Mouse (Mus musculus) CH12.LX (cell line): ENCODE measurements at regions not wholly inside any gene's neighbourhood (a gene's known extent, or its start where the extent isn't known, plus 50 kb on each side); places are given as distances from the start of the nearest gene placed in this dataset.

ENCODE experiments used
- DNase-seq: peaks from one replicate; pipeline ENCODE4 v3.0.0-alpha.2; 2013; ENCODE audit errors: extremely low read depth
- H3K27ac ChIP-seq: 2 replicates; pipeline ENCODE4 v1.5.1; 2012; ENCODE audit warnings: low read depth, mild to moderate bottlenecking, control low read depth, moderate library complexity; ENCODE audit not compliant: insufficient read depth
- H3K27me3 ChIP-seq: replicated peaks from 2 replicates; pipeline ENCODE3; 2012; ENCODE audit warnings: inconsistent platforms
- H3K36me3 ChIP-seq, 2 experiments: replicated peaks in 1 of 2; 2 replicates each; pipeline versions ENCODE3 to v1.6.1; 2012; ENCODE audit warnings: inconsistent platforms in 1 of 2, low read length in 1 of 2, mild to moderate bottlenecking in 1 of 2, mixed read lengths in 1 of 2, moderate library complexity in 1 of 2; ENCODE audit not compliant: control insufficient read depth in 1 of 2, insufficient read depth in 1 of 2
- H3K4me1 ChIP-seq, 2 experiments: 2 replicates each; pipeline ENCODE4 v1.6.1; 2012; ENCODE audit warnings: inconsistent platforms in 1 of 2, moderate library complexity in 1 of 2; ENCODE audit not compliant: insufficient read depth in 2 of 2, control insufficient read depth in 1 of 2
- H3K4me2 ChIP-seq: 2 replicates; pipeline ENCODE4 v1.6.1; 2012; ENCODE audit warnings: low read depth, mild to moderate bottlenecking, control low read depth; ENCODE audit not compliant: poor library complexity, insufficient read depth, severe bottlenecking
- H3K4me3 ChIP-seq, 3 experiments: fragments of 150-350 bp in 1 of 3; sonication (generic) in 1 of 3; replicated peaks in 1 of 3; 2 replicates each; pipeline versions ENCODE3 to v1.5.1; 2011 to 2012; ENCODE audit warnings: low read depth in 2 of 3, low read length in 2 of 3, mild to moderate bottlenecking in 2 of 3, moderate library complexity in 2 of 3, control low read depth in 1 of 3, improper control_type of control experiment in 1 of 3, inconsistent platforms in 1 of 3, mixed read lengths in 1 of 3; ENCODE audit not compliant: poor library complexity in 1 of 3
- H3K79me2 ChIP-seq: replicated peaks from 2 replicates; pipeline ENCODE4 v1.6.1; 2012; ENCODE audit warnings: mild to moderate bottlenecking, moderate library complexity; ENCODE audit not compliant: control insufficient read depth, poor library complexity, insufficient read depth, severe bottlenecking; ENCODE audit errors: extremely low read depth
- H3K9ac ChIP-seq: 2 replicates; pipeline ENCODE4 v1.6.1; 2012; ENCODE audit warnings: low read depth, mild to moderate bottlenecking, control low read depth, moderate library complexity; ENCODE audit not compliant: insufficient read depth
- H3K9me3 ChIP-seq: replicated peaks from 2 replicates; pipeline ENCODE3; 2012; ENCODE audit warnings: low read length, inconsistent platforms, mixed read lengths
- BHLHE40 ChIP-seq: IDR thresholded peaks from 2 replicates; pipeline ENCODE4 v1.6.1; 2011; ENCODE audit warnings: mild to moderate bottlenecking, low read depth, low read length, improper control_type of control experiment
- CHD1 ChIP-seq: IDR thresholded peaks from 2 replicates; pipeline ENCODE4 v1.6.1; 2012; ENCODE audit warnings: low read depth, low read length, improper control_type of control experiment, inconsistent platforms
- CHD2 ChIP-seq: IDR thresholded peaks from 2 replicates; pipeline ENCODE4 v1.6.1; 2011; ENCODE audit warnings: low read length, improper control_type of control experiment
- ELF1 ChIP-seq: IDR thresholded peaks from 2 replicates; pipeline ENCODE4 v1.6.1; 2014; ENCODE audit warnings: low read depth, mild to moderate bottlenecking, inconsistent platforms, low read length, improper control_type of control experiment
- GABPA ChIP-seq: IDR thresholded peaks from 2 replicates; pipeline ENCODE4 v1.6.1; 2012; ENCODE audit warnings: low read depth, low read length, improper control_type of control experiment, inconsistent platforms; ENCODE audit not compliant: insufficient replicate concordance
- IRF4 ChIP-seq: IDR thresholded peaks from 2 replicates; pipeline ENCODE4 v1.6.1; 2014; ENCODE audit warnings: low read depth, mild to moderate bottlenecking, inconsistent platforms, low read length, improper control_type of control experiment
- JUN ChIP-seq: IDR thresholded peaks from 2 replicates; pipeline ENCODE4 v1.6.1; 2011; ENCODE audit warnings: low read depth, mild to moderate bottlenecking, low read length, improper control_type of control experiment, moderate library complexity; ENCODE audit not compliant: insufficient read depth
- MAFK ChIP-seq: IDR thresholded peaks from 2 replicates; pipeline ENCODE4 v1.6.1; 2011; ENCODE audit warnings: low read length, improper control_type of control experiment; ENCODE audit not compliant: insufficient replicate concordance
- MAX ChIP-seq: IDR thresholded peaks from 2 replicates; pipeline ENCODE4 v1.6.1; 2011; ENCODE audit warnings: low read length, improper control_type of control experiment
- MAZ ChIP-seq: IDR thresholded peaks from 2 replicates; pipeline ENCODE4 v1.6.1; 2012; ENCODE audit warnings: low read depth, mild to moderate bottlenecking, inconsistent platforms, low read length, improper control_type of control experiment, moderate library complexity
- MXI1 ChIP-seq: IDR thresholded peaks from 2 replicates; pipeline ENCODE4 v1.6.1; 2011; ENCODE audit warnings: mild to moderate bottlenecking, low read depth, low read length, improper control_type of control experiment
- NRF1 ChIP-seq: IDR thresholded peaks from 2 replicates; pipeline ENCODE4 v1.6.1; 2014; ENCODE audit warnings: low read depth, mild to moderate bottlenecking, inconsistent platforms, low read length, improper control_type of control experiment, moderate library complexity
- POLR2AphosphoS2 ChIP-seq: IDR thresholded peaks from 2 replicates; pipeline ENCODE4 v1.6.1; 2011; ENCODE audit warnings: low read depth, low read length, improper control_type of control experiment
- RAD21 ChIP-seq: IDR thresholded peaks from 2 replicates; pipeline ENCODE4 v1.6.1; 2011; ENCODE audit warnings: low read depth, mild to moderate bottlenecking, low read length, improper control_type of control experiment, moderate library complexity
- RCOR1 ChIP-seq: conservative IDR thresholded peaks from 2 replicates; pipeline ENCODE4 v1.6.1; 2012; ENCODE audit warnings: low read depth, mild to moderate bottlenecking, inconsistent platforms, low read length, improper control_type of control experiment
- TCF12 ChIP-seq: IDR thresholded peaks from 2 replicates; pipeline ENCODE4 v1.6.1; 2014; ENCODE audit warnings: low read depth, mild to moderate bottlenecking, inconsistent platforms, low read length, improper control_type of control experiment
- UBTF ChIP-seq: IDR thresholded peaks from 2 replicates; pipeline ENCODE4 v1.6.1; 2012; ENCODE audit warnings: low read depth, mild to moderate bottlenecking, inconsistent platforms, low read length, improper control_type of control experiment, moderate library complexity
- ZC3H11A ChIP-seq: IDR thresholded peaks from 2 replicates; pipeline ENCODE4 v1.6.1; 2012; ENCODE audit warnings: low read depth, mild to moderate bottlenecking, inconsistent platforms, low read length, improper control_type of control experiment
- ZMIZ1 ChIP-seq: IDR thresholded peaks from 2 replicates; pipeline ENCODE4 v1.6.1; 2012; ENCODE audit warnings: low read depth, mild to moderate bottlenecking, inconsistent platforms, low read length, improper control_type of control experiment
- ZNF384 ChIP-seq: IDR thresholded peaks from 2 replicates; pipeline ENCODE4 v1.6.1; 2012; ENCODE audit warnings: low read depth, low read length, improper control_type of control experiment, inconsistent platforms
- dilution Hi-C: fragments of 300-500 bp; cut with MboI; formaldehyde crosslinking; loops from 2 replicates; pipeline ENCODE4 v1.14.3; 2020; ENCODE audit warnings: low sequenced_read_pairs; ENCODE audit not compliant: extremely low pct_unique_long_range_greater_than_20kb, extremely low pct_ligation_motif_present
- in situ Hi-C: fragments of 300-500 bp; cut with MboI; formaldehyde crosslinking; loops from 3 replicates; pipeline ENCODE4 v1.14.3; 2019; ENCODE audit warnings: low sequenced_read_pairs, low pct_ligation_motif_present, low pct_unique_long_range_greater_than_20kb, mixed read lengths

DNA sequence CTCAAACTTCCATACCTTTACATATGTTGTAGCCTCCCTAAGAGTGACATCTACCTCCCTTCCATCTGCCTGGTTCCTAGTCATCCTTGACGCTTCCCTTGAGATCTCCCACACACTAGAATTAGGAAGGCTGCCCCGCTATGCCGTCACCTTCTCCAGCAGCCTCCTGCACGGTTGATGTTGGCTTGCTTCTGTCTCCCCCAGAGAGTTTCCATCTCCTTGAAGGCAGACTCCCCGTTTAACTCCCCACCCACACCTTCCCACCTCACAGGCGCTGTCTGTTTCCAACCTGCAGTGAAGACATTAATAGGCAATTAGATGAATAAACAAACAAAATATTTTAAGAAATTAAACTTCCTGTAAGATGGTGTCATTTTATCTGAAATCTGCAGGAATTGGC is 65.2 kb upstream of the Lmo4 start:
- no peaks in the 10 kb centered on the region for H3K36me3 ChIP-seq
- in situ Hi-C loops = no loop called here
- dilution Hi-C loops = no loop called here

DNA sequence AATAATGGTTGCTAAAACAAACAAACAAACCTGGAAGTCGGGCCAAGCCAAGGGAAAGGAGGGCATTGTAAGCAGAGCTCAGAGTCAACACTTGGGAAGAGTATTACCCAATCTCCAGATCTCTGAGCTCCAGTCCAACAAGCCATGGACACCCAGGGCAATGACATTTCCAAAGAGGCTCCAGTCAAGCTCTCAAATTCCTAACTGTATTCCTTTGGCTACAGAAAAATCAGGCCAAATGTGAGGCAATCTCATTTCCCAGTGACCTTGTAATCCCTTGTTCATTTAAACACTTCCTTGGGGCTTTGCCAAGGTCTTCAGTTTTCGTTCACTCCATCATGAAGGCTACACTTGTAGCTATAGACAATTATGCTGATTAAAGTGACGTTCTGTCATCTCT is 59.5 kb upstream of the Lmo4 start:
- in situ Hi-C loops = no loop called here
- Histone ChIP-seq H3K9me3 (no peaks in the 10 kb centered on the region), H3K9ac (no peak overlapping the region), H3K27ac (no peak overlapping the region), H3K27me3 (no peaks in the 10 kb centered on the region), H3K4me1 (no peaks in the 10 kb centered on the region; a peak in 1 of 4 replicates), H3K4me2 (no peak overlapping the region), H3K79me2 (no peaks in the 10 kb centered on the region), H3K36me3 (no peaks in the 10 kb centered on the region), H3K4me3 (no peak overlapping the region)
- dilution Hi-C loops = no loop called here
- DNase-seq = no peak
- TF ChIP-seq MAFK (no peak), NRF1 (no peak), MAZ (no peak), RCOR1 (no peak), MAX (no peak), ZNF384 (no peak), ELF1 (no peak), BHLHE40 (no peak), POLR2AphosphoS2 (no peak), CHD2 (no peak), MXI1 (no peak), ZC3H11A (no peak), JUN (no peak), UBTF (no peak), IRF4 (no peak)

More for the DNA sequence above, 65.2 kb upstream of the Lmo4 start:
- DNase-seq = no peak
- Histone ChIP-seq H3K9ac (no peak overlapping the region), H3K9me3 (no peaks in the 10 kb centered on the region), H3K4me2 (no peak overlapping the region), H3K79me2 (no peaks in the 10 kb centered on the region), H3K27me3 (no peaks in the 10 kb centered on the region), H3K27ac (no peak overlapping the region), H3K4me3 (no peak overlapping the region), H3K4me1 (no peaks in the 10 kb centered on the region)
- no peak for TF ChIP-seq MAZ
- no peak for TF ChIP-seq GABPA
- TF ChIP-seq RCOR1 = no peak
- no peak for TF ChIP-seq JUN
- TF ChIP-seq CHD2 = no peak
- TF ChIP-seq ZMIZ1 = no peak
- TF ChIP-seq RAD21 = no peak
- no peak for TF ChIP-seq TCF12
- no peak for TF ChIP-seq CHD1
- no peak for TF ChIP-seq POLR2AphosphoS2
- TF ChIP-seq BHLHE40 = no peak
